Mouse (Mus musculus): Measurements from ENCODE around the gene Mamdc2. TPM values are rescaled to one million over a fixed set of nuclear protein-coding genes. Genes with fewer than 3 reads are reported as not detected.

The Mamdc2 gene
- total and polyA plus RNA-seq, 3 experiments: 0.05 TPM; not detected in 2

DNA sequence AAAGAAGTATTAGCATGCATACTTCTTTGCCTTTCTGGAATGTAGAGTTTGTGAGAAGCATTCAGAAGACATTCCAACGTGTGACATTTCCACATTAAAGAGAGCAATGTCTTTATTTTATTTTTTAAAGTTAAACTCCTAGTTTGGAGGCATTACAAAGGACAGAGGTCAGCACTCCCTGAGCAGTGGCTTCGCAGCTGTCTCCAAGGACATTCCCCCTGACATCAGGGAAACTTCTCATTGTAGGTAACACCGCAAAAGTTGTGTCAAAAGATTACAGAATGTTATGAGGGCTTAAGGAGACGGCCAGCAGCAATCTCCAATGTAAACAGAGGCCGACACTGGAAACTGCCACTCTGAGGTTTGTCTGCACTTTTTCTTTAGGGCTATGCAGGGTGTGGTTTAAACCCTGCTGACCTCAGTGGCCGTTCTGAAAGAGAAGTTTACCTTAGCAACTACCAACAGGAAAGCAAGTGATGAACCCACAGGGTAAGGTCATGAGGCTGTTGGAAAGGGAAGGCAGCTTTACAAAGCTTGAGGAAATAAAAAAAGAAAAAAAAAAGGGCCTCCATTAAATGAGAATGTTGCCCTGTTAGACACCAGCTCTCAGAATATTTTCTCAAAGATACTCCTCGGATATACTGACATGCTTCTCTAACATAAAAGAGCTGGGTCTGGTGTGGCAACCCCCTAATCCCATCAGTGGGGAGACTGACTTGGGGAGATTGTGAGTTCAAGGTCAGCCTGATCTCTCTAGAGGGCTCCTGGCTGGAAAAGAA, 60.0 kb downstream of the Mamdc2 start:
- Histone ChIP-seq H3K9me3 (replicated peaks) (no peaks in the 10 kb centered on the region), H3K4me3 (ENCODE audit: low read depth, low read length) (no peak overlapping the region), H3K36me3 (replicated peaks) (no peaks in the 10 kb centered on the region), H3K27me3 (ENCODE audit: insufficient read depth, low read length) (0 out of 2 replicates have a peak, but pooled peaks cover 3% of the 10 kb centered on the region), H3K4me1 (ENCODE audit: insufficient read depth, low read depth, low read length) (no peaks in the 10 kb centered on the region)
- no peak for TF ChIP-seq GATA2 (IDR thresholded peaks at IDR 0.05; ENCODE audit: borderline replicate concordance, low read depth, low read length)
- TF ChIP-seq CTCF (IDR thresholded peaks at IDR 0.05; ENCODE audit: low read depth, low read length): no peak
- TF ChIP-seq TAL1 (conservative IDR thresholded peaks at IDR 0.05; ENCODE audit: low read depth, low read length): no peak
- TF ChIP-seq GATA1 (IDR thresholded peaks at IDR 0.05; ENCODE audit: borderline replicate concordance, low read length): no peak
- no peak for TF ChIP-seq POLR2AphosphoS5 (IDR thresholded peaks at IDR 0.05; ENCODE audit: insufficient replicate concordance, low read depth, low read length)
- ATAC-seq (ENCODE audit: extremely low read depth, insufficient number of reproducible peaks, low FRiP score, poor library complexity, severe bottlenecking): no peak
- DNase-seq (ENCODE audit: low spot score): no peak

- H3K4me3 ChIP-seq (ENCODE audit: low read depth, low read length): no peak overlapping the region
- no peaks in the 10 kb centered on the region for H3K9me3 ChIP-seq (replicated peaks)
- no peak for DNase-seq (ENCODE audit: low spot score)
- peaks cover 31% of the 10 kb centered on the region; the same call in 1 of the 2 replicates for H3K27me3 ChIP-seq (ENCODE audit: insufficient read depth, low read length)
- no peak for ATAC-seq (ENCODE audit: extremely low read depth, insufficient number of reproducible peaks, low FRiP score, poor library complexity, severe bottlenecking)
- TF ChIP-seq CTCF (IDR thresholded peaks at IDR 0.05; ENCODE audit: low read depth, low read length): no peak
- TF ChIP-seq POLR2AphosphoS5 (IDR thresholded peaks at IDR 0.05; ENCODE audit: insufficient replicate concordance, low read depth, low read length): no peak
- TF ChIP-seq GATA2 (IDR thresholded peaks at IDR 0.05; ENCODE audit: borderline replicate concordance, low read depth, low read length): no peak
- no peak for TF ChIP-seq TAL1 (conservative IDR thresholded peaks at IDR 0.05; ENCODE audit: low read depth, low read length)
- no peak for TF ChIP-seq GATA1 (IDR thresholded peaks at IDR 0.05; ENCODE audit: borderline replicate concordance, low read length)
- no peaks in the 10 kb centered on the region for H3K4me1 ChIP-seq (ENCODE audit: insufficient read depth, low read depth, low read length)
- H3K36me3 ChIP-seq (replicated peaks): no peaks in the 10 kb centered on the region
These were observed 65.8 kb downstream of the Mamdc2 start for GRCm38 (mm10) chr19:23382396-23382795.

GRCm38 (mm10) chr19:23380968-23381367, 67.3 kb downstream of the Mamdc2 start:
- Histone ChIP-seq H3K4me1 (ENCODE audit: insufficient read depth, low read depth, low read length) (peaks cover 3% of the 10 kb centered on the region; the same call in 1 of the 2 replicates), H3K36me3 (replicated peaks) (no peaks in the 10 kb centered on the region), H3K9me3 (replicated peaks) (no peaks in the 10 kb centered on the region), H3K4me3 (ENCODE audit: low read depth, low read length) (no peak overlapping the region), H3K27me3 (ENCODE audit: insufficient read depth, low read length) (peaks cover 35% of the 10 kb centered on the region; the same call in 1 of the 2 replicates)
- DNase-seq (ENCODE audit: low spot score) (no peak), ATAC-seq (ENCODE audit: extremely low read depth, insufficient number of reproducible peaks, low FRiP score, poor library complexity, severe bottlenecking) (no peak)
- TF ChIP-seq TAL1 (conservative IDR thresholded peaks at IDR 0.05; ENCODE audit: low read depth, low read length) (no peak), GATA1 (IDR thresholded peaks at IDR 0.05; ENCODE audit: borderline replicate concordance, low read length) (no peak), CTCF (IDR thresholded peaks at IDR 0.05; ENCODE audit: low read depth, low read length) (no peak), POLR2AphosphoS5 (IDR thresholded peaks at IDR 0.05; ENCODE audit: insufficient replicate concordance, low read depth, low read length) (no peak), GATA2 (IDR thresholded peaks at IDR 0.05; ENCODE audit: borderline replicate concordance, low read depth, low read length) (no peak)

DNA sequence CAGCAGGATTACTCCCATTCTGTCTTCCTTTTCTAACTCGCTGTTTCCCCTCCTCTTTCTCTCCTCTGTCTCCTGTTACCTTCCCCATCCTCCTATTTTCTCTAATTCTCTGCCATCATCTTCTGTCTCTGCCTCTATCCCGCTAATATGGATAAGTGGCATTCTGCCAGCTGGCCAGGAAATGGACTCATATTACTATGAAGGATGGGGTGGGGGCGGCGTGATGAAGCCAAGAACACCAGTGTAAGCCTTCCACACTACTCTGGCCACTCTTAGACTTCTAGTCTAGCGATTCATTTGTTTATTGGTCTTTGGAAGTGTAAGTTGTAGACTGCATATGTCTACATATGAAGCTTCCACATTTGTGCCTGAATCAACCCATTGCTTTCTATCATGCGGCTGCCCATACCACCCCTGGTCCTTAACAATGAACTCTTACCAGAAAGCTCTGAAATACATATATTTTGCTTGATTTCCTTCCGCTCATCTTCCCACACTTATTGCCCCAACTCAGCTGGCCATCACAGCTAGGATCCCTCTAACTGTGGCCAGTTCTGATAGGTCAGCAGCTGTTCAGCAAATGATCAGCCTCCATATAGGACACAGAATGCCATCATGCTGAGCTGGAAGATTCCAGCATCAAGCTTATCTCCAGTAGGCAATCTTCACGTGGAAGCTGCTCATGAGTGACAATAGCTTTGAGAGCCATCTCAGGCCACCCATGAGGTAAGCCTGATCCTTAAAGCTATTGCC, 68.3 kb downstream of the Mamdc2 start:
- H3K9me3 ChIP-seq (replicated peaks): no peaks in the 10 kb centered on the region
- no peaks in the 10 kb centered on the region for H3K36me3 ChIP-seq (replicated peaks)
- ATAC-seq (ENCODE audit: extremely low read depth, insufficient number of reproducible peaks, low FRiP score, poor library complexity, severe bottlenecking) (no peak), DNase-seq (ENCODE audit: low spot score) (no peak)
- H3K4me1 ChIP-seq (ENCODE audit: insufficient read depth, low read depth, low read length): peaks cover 3% of the 10 kb centered on the region; the same call in 1 of the 2 replicates
- TF ChIP-seq POLR2AphosphoS5 (IDR thresholded peaks at IDR 0.05; ENCODE audit: insufficient replicate concordance, low read depth, low read length) (no peak), GATA1 (IDR thresholded peaks at IDR 0.05; ENCODE audit: borderline replicate concordance, low read length) (no peak), GATA2 (IDR thresholded peaks at IDR 0.05; ENCODE audit: borderline replicate concordance, low read depth, low read length) (no peak), TAL1 (conservative IDR thresholded peaks at IDR 0.05; ENCODE audit: low read depth, low read length) (no peak), CTCF (IDR thresholded peaks at IDR 0.05; ENCODE audit: low read depth, low read length) (no peak)
- no peak overlapping the region for H3K4me3 ChIP-seq (ENCODE audit: low read depth, low read length)
- peaks cover 32% of the 10 kb centered on the region; the same call in 1 of the 2 replicates for H3K27me3 ChIP-seq (ENCODE audit: insufficient read depth, low read length)

DNA sequence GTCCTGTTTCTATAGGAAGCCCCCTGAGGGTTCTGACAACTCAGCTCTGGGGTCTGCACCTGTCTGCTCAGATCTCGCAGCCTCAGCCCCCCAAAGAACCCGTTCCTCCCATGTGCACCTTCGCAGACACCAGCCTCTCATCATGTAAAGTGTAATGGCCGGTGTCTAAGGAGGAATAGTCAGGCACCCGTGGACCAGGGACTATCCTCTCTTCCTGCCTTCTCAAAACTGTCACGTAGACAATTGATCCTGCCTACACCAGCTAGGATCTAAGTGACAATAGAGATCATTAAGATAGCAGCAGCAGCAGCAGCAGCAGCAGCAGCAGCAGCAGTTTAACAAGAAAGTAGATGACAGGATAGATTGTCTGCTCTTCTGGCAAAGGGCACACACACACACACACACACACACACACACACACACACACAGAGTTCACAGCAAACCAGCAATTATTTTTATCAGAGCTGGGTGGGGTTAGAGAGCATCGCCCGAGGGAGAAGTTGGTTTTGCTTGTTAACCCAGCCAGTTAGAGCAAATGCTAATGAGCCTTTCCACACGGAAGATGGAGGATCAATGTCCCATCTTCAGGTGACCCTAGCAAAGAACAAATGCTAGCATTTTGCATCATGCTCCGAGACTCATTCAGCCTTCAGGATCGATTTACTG, 71.6 kb downstream of the Mamdc2 start:
- ATAC-seq (ENCODE audit: extremely low read depth, insufficient number of reproducible peaks, low FRiP score, poor library complexity, severe bottlenecking): no peak
- peaks cover 28% of the 10 kb centered on the region; the same call in 1 of the 2 replicates for H3K27me3 ChIP-seq (ENCODE audit: insufficient read depth, low read length)
- H3K36me3 ChIP-seq (replicated peaks): no peaks in the 10 kb centered on the region
- no peaks in the 10 kb centered on the region for H3K9me3 ChIP-seq (replicated peaks)
- peaks cover 3% of the 10 kb centered on the region; the same call in 1 of the 2 replicates for H3K4me1 ChIP-seq (ENCODE audit: insufficient read depth, low read depth, low read length)
- H3K4me3 ChIP-seq (ENCODE audit: low read depth, low read length): no peak overlapping the region
- no peak for TF ChIP-seq TAL1 (conservative IDR thresholded peaks at IDR 0.05; ENCODE audit: low read depth, low read length)
- no peak for TF ChIP-seq CTCF (IDR thresholded peaks at IDR 0.05; ENCODE audit: low read depth, low read length)
- no peak for TF ChIP-seq GATA1 (IDR thresholded peaks at IDR 0.05; ENCODE audit: borderline replicate concordance, low read length)
- no peak for TF ChIP-seq GATA2 (IDR thresholded peaks at IDR 0.05; ENCODE audit: borderline replicate concordance, low read depth, low read length)
- TF ChIP-seq POLR2AphosphoS5 (IDR thresholded peaks at IDR 0.05; ENCODE audit: insufficient replicate concordance, low read depth, low read length): no peak
- DNase-seq (ENCODE audit: low spot score): no peak
